Mouse (Mus musculus) kidney, adult 8-10 months (tissue): Measurements from ENCODE around the gene Tead3.
A peak's percentile ranks its signal among the peaks of the same experiment; 100 is the strongest.
"Not testable (repeated sequence)": the region's sequence is repeated elsewhere in the genome, so short reads cannot be mapped to it uniquely, and the experiment has no call there.

Experiments
- DNase-seq, 2 experiments: peaks; one replicate each; pipeline ENCODE4 v3.0.0; 2022

The Tead3 gene

DNA sequence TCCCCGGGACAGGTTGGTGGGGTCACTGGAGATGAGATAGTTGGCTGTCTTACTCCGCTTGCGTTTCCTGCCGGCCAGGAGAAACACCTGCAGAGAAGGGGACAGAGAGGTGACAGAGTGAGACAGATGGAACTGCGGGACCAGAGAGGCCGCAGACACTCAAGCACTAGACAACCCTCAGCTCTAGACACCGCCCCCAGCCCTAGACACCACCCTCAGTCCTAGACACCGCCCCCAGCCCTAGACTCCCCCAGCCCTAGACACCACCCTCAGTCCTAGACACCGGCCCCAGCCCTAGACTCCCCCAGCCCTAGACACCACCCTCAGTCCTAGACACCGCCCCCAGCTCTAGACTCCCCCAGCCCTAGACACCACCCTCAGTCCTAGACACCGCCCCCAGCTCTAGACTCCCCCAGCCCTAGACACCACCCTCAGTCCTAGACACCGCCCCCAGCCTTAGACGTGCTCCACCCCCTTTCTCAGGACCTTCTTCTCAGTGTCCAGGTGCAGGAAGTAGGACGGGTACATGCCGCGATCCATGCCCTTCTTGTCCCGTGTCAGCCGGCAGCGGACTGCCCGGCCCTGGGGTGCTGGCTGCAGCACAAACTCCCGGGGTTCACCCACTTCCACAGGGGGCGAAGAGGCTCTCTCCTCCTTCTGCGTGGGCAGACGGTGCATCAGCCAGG is 8.1 kb upstream of the Tead3 start:
- not testable (repeated sequence) for DNase-seq

DNA sequence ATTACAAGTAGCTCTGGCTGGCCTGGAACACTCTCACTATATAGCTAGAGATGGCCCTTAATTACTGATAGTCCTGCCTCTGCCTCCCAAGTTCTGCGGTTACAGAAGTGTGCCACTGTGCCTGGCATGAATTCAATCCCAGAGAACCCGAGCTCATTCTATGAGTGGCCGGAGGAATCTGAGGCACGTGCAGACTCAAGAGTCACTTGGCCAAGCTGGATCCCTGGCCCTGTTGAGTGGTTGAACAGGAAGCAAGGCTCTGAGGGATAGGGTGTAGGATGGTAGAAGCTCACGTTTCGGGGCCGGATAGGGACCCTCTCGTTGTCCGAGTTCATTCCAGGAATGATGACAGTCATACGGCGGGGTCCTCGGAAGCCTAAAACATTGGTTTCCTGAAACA is 5.3 kb upstream of the Tead3 start:
- no peak for DNase-seq

DNA sequence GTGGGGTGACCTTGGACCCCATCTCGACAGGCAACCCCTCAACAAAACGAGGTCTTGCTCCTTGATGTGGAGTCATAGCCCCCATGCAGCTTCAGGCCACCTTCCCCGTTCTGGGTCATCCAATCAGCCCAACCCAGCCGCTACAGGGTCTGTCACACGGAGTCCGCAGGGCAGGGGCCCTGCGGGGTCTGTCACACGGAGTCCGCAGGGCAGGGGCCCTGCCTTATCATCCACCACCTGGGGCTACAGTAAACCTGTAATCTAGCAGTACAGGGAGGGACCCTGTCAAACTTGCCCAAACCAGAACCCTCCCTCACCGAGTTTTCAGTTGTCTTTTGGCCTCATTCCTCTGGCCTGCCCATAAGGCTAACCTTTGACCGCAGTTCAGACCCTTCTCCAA is 1.4 kb upstream of the Tead3 start:
- no peak for DNase-seq

DNA sequence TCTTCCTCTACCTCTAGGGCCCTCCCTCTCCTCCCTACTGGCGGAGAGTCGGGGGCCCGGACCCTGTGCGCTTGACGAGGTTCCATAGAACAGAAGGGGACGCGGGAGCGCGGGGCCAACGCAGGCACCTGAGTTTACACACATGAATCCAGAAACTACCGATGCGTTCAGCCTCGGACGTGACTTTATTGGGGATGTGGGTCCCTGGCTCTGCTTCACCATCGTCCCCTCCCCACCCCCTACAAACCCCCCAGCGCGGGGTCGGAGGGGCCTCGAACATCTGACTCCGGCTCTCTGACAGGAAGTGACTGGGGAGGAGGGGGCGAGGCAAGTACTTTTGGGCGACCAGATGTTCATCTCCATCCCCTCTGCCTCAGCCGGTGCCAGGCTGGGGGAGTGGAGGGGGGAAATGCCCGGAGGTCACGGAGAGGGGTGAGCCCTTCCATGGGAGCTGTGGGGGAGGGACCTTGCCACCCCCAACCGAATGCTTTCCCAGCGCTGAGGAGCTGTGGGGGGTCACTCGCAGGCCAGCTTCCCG is 805 bp upstream of the Tead3 start:
- DNase-seq: no peak

DNA sequence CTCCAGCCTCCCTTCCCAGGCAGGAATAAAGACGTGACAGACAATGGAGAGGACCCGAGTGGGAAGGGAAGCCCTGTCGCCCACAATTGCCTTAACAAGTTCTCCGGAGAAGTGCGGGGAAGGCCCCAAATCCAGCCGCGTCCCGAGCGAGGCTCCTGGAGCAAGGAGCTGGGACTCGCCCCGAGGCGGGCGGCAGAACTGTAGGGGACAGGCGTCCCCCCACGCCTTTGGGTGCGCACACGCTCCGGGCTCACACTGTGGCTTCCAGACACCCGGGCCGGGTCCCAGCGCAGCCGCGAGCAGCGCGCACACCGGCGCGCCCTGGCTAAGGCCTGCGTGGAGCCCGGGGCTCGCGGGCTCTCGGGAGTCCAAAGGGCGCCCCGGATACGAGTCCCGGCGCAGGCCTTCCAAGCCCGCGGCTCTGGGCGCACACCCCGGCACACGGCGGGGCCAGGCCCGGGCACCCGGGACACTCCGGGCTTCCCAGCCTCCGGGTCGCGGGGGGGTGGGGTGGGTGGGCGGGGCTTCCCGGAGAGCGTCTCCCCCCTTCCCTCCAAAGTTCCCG is 634 bp downstream of the Tead3 start:
- DNase-seq: peak; percentile 69 to 70

DNA sequence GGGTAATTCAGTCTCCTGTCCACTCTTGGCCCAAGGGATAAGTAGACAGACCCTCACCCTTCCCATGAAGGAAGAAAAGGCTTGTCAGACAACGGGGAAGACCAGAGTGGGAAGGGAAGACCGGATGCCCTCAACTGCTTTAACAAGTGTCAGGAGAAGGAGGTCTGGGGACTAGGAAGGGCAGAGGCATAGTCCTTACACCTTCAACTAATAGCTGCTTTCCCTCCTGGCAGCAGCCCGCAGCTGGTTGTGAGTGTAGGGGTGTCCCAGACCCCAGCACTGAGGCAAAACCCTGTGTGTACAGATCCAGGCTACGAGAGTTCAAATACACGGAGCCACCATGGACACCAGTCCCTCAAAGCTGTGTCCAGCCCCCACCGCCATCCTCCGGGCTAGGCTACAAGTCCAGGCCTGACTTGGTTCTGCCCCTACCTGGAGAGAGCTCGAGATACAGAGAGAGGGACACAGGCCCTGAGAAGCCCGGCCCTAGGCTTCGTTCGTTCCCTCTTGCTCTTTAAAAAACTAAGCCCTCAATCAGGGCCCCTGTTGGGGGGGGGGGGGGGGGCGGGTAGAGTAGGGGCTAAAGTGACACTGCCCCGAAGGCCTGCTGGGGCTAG is 1.2 kb downstream of the Tead3 start:
- DNase-seq: no peak

DNA sequence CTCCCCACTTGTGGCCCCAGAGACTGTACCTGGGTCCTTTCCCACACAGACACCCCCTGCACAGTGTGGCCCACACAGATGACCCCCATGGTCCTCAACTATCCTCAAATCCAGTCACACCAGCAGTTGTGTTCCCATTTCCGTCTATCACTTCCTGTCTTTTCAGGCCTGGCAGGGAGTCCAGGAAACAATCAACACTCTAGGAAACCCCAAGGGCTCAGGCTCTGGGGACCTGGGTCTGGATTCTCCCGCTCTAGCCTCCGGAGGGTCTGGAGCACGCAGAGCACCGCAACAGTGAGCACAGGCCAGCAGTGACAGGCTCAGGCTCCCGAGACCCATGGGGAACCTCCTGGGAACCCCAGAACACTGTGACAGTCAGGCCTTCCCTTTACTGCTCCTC is 2.4 kb downstream of the Tead3 start:
- DNase-seq: no peak

DNA sequence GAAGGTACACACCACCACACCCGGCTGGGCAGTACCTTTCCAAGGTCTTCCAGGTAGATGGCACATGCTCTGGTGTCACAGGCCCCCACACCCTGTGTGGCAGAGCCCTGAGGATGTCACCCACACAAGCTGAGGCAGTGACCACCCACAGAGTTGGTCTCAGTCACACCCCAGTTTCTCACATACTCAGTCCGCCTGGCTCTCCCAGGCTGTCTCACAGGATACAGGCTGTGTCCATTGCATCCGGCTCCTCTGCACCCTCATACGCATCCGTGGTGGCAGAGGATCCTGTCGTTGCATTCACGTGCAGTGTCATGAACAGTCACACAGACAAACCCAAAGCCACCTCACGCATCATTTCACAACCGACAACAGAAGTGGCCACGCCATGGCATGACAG is 3.3 kb downstream of the Tead3 start:
- DNase-seq: no peak

DNA sequence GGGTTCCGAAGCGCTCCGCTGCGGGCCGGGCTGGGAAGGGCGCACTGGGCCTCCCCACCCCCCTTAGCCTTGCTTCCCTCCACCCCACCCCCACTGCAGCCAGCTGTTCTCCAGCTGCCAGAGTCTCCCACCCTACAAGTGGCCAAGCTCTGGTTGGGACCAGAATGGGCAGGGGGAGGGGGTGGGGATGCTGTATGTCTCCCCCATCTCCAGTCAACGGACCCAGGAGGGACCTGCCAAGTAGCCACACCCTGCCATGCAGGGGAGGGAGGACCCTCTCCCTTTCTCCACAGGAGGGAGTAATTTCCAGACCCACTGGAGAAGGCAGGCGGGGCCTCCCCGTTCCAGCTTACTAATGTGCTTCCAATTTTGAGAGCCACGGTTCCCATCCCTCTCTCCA is 4.7 kb downstream of the Tead3 start:
- no peak for DNase-seq

DNA sequence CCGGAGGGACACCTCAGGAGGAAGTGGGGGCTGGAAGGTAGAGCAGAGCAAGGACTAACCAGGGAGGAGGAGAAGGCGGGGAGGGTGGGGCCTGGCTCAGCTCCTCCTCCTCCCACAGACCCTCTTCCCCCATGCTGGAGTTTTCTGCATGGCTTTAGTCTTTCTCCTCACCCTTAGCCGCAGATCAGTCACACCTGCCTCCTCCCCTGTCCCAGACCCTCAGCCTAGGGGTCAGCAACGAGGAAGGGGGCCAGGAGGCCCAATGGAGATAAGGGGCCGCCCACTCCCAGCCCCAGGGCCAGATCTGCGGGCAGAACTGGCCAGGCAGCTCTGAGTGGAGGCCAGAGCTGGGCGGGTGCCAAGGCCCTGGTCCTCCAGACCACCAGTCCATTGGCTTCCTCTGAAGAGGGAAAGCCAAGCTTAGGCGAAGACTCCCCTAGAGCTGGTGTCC is 5.3 kb downstream of the Tead3 start:
- no peak for DNase-seq

DNA sequence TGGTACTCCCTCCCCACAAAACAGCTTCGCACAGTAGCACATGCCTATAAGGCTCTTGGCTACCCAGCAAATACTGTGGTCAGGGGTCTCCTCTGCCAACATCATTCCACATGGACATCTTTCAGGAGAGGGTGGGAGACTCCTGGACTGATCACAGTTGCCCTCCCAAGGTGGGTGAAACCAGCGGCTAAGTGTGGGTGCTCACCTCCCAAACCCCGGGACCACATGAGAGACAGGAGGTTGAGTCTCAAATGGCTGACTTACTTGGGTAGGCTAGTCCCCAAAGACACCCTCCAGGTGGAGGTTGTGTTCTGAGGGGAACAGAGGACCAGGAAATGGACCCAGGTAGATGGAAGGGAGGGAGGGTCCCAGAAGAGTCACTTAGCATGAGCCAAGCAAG is 5.9 kb downstream of the Tead3 start:
- DNase-seq: no peak

DNA sequence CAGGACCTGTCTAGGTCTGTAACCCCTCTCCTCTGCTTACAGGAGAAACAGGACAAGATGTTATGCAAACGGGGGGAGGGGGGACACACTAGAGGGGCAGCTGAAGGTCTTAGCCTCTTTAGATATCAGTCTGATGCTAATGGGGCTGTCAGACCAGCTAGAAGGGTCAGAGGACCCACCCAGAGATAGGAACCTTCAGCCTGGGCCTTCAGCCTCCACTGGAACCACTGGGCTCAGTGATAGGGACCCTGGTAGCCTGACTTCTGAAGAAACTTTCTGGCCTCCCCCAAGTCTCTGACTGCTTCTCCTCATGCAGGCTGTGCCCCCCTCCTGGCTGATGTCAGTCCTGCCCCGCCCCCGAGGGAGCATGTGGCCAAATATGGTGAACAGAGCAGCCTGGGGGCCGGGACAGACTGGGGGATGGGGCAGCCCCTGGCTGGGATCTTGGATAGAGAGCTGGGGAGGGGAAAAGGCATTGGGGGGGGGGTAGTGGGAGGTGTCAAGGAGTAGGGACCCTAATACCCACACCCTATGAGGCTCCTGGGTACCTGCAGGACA is 6.5 kb downstream of the Tead3 start:
- DNase-seq: no peak

DNA sequence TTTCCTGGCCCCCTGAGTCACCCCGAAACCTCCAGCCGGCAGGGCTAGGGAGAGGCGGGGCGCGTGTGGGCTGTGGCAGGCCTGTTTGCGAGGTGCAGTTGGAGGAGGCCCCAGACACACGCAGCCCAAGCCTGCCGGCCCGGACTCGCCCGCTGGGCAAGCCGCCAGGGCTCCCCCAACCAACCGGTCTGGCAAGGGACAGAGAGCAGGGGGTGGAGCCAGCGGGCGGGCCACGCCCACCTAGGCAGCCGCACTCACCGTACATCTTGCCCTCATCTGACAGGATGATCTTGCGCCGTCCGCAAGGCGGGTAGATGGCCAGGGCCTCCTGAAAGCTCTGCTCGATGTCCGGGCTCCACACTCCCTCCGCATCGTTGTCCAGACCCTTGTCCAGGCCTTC is 9.5 kb downstream of the Tead3 start:
- peak; percentile 94 for DNase-seq

DNA sequence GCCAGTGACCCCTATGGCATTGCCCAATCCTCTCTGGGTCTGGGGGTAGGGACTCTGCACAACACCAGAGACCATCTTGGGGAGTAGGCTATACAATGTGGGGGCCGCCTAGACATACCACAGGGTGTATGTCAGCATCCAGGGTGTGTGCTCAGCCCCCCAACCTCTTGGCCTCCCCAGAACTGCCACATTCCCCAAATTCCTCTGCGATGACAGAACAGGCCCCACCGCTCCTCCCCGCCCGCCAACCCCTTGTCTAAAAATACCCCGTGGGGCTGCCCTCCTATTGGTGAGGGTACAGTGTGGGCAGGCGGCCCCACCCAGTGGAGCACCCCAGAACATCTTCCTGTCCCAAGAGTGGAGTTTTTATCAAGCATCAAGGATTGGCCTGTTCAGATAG is 10.0 kb downstream of the Tead3 start:
- DNase-seq: no peak

DNA sequence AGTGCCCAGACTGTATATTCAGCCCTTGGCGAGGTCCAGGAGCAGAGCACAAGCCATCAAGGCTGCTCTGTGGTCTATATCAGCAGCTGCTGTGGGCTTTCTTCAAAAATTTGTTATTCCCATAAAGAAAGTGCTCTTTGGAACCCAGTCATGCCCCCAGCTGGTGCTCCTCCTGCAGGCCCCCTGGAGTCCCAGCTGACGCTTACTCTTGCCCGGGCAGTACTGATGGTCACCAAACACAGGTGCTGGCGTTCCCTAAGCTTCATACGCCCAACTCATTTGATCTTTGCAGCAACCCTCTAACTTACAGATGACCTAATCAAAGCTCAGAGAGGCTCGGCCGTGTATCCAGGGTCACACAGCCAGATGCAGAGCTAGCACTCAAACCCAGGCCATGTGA is 13.1 kb downstream of the Tead3 start:
- DNase-seq: no peak

DNA sequence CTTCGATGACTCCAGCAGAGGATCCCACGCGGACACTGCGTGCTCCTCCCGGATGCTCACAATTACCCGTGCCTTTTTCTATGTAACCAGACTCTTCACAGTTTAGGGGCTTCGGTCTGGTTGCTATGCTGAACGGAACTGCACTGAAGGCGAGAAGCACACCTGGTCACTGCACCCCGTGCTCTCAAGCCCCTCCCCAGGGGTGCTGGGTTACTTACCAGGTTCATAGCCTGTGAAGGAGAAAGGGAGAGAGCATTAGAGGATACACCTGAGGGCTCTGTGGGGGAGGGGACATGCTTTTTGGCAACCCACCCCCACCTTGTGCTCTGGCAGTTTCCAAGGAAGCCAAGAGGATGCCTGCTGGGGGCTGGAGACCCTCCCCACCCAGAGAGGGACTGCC is 15.3 kb downstream of the Tead3 start:
- DNase-seq: no peak

DNA sequence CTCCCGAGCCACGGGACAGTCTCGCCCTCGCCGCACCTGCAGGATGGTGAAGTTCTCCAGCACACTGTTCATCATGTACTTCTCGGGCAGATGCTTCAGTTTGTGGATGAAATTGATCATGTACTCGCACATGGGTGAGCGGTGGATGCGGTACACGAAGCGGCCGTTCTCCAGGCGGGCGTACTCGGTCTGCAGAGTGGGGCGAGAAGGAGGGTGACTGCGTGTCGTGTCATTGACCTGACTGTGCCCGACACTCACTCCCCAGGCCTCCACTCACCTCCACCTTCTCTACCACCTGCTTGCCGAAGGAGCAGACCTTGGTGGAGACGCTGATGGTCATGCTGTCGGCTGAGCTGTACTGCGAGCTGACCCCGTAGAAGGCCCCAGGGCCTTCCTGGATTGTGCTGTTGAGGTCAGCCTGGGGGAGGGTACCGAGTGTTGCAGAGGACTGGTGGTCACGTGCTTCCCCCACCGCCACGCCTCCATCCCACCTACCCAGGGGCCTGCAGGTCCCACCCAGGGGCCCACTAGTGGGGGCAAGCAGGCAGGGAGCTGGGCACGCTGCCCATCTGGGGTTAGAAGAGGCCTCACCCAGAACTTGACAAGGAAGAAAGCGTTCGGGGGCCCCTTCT is 17.6 kb downstream of the Tead3 start:
- DNase-seq: no peak

DNA sequence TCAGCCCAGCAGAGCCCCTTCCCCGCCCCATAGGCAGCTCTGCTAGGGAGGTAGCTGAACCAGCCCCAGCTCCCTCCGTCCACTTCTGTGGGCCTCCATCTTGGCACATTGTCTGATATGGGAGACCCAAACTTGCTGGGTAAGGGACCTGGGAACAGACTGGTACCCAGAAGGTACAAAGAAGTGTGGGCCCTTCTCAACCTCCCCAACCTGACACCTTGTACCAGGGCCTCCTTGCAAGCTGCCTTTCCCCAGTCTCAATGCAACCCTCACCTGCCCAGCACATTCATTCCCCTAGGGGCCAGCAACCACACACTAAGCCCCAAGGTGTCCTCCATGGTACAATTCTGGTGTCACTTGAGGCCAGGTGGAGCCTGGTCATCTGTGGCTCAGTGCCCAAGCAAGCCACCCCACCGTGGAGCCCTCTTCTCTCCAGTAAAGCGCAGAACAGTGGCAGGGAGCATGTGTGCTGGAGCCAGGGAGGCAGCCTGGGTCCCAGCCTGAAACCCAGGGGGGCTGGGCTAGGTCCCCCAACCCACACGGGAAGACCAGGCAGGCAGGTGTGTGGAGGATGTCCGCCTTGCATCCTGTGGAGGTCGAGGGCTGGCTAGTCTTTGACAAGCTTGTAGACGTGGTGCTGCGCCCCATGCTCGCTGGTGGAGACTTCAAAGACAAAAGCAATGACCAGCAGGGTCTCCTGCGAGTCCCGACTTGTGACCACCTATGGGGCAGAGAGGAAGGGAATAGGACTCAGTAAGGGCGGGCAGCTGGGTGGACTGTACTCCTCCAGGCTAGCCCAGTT is 18.3 kb downstream of the Tead3 start:
- DNase-seq: no peak

DNA sequence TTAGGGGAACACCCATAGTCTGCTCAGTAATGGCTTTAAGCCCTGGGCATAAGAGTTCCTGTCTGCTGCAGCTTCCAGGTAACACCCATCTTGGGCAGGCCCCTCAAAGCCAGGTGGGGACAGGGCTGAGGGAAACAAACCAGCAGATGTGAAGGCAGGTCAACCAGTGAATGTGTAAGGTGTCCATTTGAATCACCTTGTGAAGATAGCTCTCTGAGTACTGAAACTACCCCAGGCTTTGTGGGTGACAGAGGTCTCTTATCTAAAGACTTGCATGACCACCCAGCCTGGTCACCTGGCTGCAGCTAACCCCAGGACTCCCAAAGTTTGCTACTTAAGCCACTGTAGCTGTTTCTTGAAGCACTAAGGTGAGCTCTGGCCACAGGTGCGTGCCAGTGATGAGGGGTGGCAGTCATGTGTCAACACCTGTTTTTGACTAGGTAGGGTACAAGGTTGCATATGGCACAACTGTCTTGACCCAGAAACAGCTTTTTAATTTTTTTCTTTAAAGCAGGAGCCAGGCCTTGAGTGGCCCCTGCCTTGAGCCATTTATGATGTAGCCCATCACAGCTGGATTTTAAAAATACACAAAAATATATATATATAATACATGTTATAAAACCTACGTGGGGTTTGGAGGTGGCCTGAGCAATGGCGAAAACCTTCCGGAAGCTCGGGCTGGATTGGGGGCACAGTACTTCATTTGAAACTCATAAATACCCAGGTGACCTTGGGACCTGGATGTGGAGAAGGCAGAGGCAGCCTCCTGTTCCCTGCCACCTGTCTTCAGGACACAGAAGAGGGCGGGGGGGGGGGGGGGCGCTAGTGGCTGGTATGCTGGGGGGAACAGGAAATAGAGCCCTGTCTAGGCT is 19.1 kb downstream of the Tead3 start:
- DNase-seq: no peak

DNA sequence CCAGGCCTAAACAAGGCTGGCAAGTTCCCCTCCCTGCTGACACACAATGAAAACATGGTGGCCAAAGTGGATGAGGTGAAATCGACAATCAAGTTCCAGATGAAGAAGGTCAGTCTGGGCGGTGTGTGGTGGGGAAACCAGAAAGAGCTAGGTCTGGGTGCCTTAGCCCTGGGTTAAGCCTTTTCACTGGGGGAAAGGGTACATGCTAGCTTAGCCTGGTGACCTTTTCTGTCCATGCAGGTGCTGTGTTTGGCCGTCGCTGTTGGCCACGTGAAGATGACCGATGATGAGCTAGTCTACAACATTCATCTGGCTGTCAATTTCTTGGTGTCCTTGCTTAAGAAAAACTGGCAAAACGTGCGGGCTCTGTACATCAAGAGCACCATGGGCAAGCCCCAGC is 20.0 kb downstream of the Tead3 start:
- DNase-seq: not testable (repeated sequence)

DNA sequence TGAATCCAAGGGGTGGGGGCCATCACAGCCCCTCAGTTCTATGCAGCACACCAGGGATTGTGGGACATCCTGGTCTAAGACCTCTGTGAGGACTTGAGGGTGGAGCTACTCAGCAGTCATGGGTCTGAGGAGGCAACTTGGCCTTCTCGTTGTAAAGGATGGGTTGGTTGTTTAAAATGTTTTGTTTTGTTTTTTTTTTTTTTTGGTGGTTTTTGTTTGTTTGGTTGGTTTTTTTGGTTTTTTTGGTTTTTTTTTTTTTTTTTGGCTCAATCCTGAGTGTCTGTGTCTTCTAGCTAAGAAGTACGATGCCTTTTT is 20.4 kb downstream of the Tead3 start:
- DNase-seq: no peak
